Mouse (Mus musculus): ENCODE results near the gene Slc22a13. TPM values are rescaled to one million over a fixed set of nuclear protein-coding genes. Genes with fewer than 3 reads are reported as not detected.

The Slc22a13 gene
- polyA plus RNA-seq, 1 experiment from 2014 or later, result not detected

- no peak for ATAC-seq
- H3K9me3 ChIP-seq (replicated peaks), result no peaks in the 10 kb centered on the region
- H3K27me3 ChIP-seq, result no peaks in the 10 kb centered on the region
- no peak overlapping the region for H3K4me3 ChIP-seq
- H3K4me1 ChIP-seq, result no peaks in the 10 kb centered on the region
- H3K9ac ChIP-seq, result no peak overlapping the region
- 33% methylated on average over 5 of the region's 5 CpGs for WGBS
- no peaks in the 10 kb centered on the region for H3K36me3 ChIP-seq (ENCODE audit: poor library complexity, severe bottlenecking)
- no peak overlapping the region for H3K27ac ChIP-seq
- H3K4me2 ChIP-seq, result no peak overlapping the region
Observed at GRCm38 (mm10) chr9:119149601-119150000, 59.3 kb downstream of the Slc22a13 start.

GRCm38 (mm10) chr9:119146098-119146770, 62.7 kb downstream of the Slc22a13 start:
- Histone ChIP-seq H3K4me1 (no peaks in the 10 kb centered on the region), H3K27me3 (no peaks in the 10 kb centered on the region), H3K4me3 (no peak overlapping the region), H3K9me3 (replicated peaks) (no peaks in the 10 kb centered on the region), H3K36me3 (ENCODE audit: poor library complexity, severe bottlenecking) (no peaks in the 10 kb centered on the region), H3K9ac (no peak overlapping the region), H3K4me2 (no peak overlapping the region), H3K27ac (no peak overlapping the region)
- ATAC-seq, result no peak
- WGBS, result 80% methylated on average over 13 of the region's 13 CpGs

GRCm38 (mm10) chr9:119145638-119146037, 63.3 kb downstream of the Slc22a13 start:
- Histone ChIP-seq H3K4me3 (no peak overlapping the region), H3K9me3 (replicated peaks) (no peaks in the 10 kb centered on the region), H3K4me1 (no peaks in the 10 kb centered on the region), H3K4me2 (no peak overlapping the region), H3K27me3 (no peaks in the 10 kb centered on the region), H3K9ac (no peak overlapping the region), H3K27ac (no peak overlapping the region), H3K36me3 (ENCODE audit: poor library complexity, severe bottlenecking) (no peaks in the 10 kb centered on the region)
- WGBS, result 55% methylated on average over 6 of the region's 6 CpGs
- ATAC-seq, result no peak

GRCm38 (mm10) chr9:119145137-119145536, 63.8 kb downstream of the Slc22a13 start:
- Histone ChIP-seq H3K4me1 (no peaks in the 10 kb centered on the region), H3K9me3 (replicated peaks) (no peaks in the 10 kb centered on the region), H3K4me3 (no peak overlapping the region), H3K36me3 (ENCODE audit: poor library complexity, severe bottlenecking) (no peaks in the 10 kb centered on the region), H3K27me3 (no peaks in the 10 kb centered on the region), H3K9ac (no peak overlapping the region), H3K27ac (no peak overlapping the region), H3K4me2 (no peak overlapping the region)
- ATAC-seq, result no peak
- WGBS, result 49% methylated on average over 9 of the region's 10 CpGs

- no peak overlapping the region for H3K27ac ChIP-seq
- H3K4me1 ChIP-seq, result no peaks in the 10 kb centered on the region
- H3K9me3 ChIP-seq (replicated peaks), result no peaks in the 10 kb centered on the region
- no peak overlapping the region for H3K4me3 ChIP-seq
- H3K4me2 ChIP-seq, result no peak overlapping the region
- no peaks in the 10 kb centered on the region for H3K27me3 ChIP-seq
- no peaks in the 10 kb centered on the region for H3K36me3 ChIP-seq (ENCODE audit: poor library complexity, severe bottlenecking)
- WGBS, result 80% methylated on average over 8 of the region's 8 CpGs
- H3K9ac ChIP-seq, result no peak overlapping the region
- no peak for ATAC-seq
Observed at GRCm38 (mm10) chr9:119144696-119145095, 64.2 kb downstream of the Slc22a13 start.

GRCm38 (mm10) chr9:119143372-119143771, 65.5 kb downstream of the Slc22a13 start:
- Histone ChIP-seq H3K4me3 (no peak overlapping the region), H3K9ac (no peak overlapping the region), H3K9me3 (replicated peaks) (no peaks in the 10 kb centered on the region), H3K36me3 (ENCODE audit: poor library complexity, severe bottlenecking) (no peaks in the 10 kb centered on the region), H3K4me1 (no peaks in the 10 kb centered on the region), H3K27ac (no peak overlapping the region), H3K27me3 (no peaks in the 10 kb centered on the region), H3K4me2 (no peak overlapping the region)
- WGBS, result 74% methylated on average over 9 of the region's 9 CpGs
- ATAC-seq, result no peak

Other genes starting within 250 kb of the Slc22a13 start
- 3.9 and 4.3 TPM in 2 replicates for gene Vill, start 156.3 kb downstream of the Slc22a13 start, polyA plus RNA-seq (2015; fragmentation: Nextera tagmentation; extraction: Ambion mirVana)
- gene Plcd1, start 115.6 kb downstream of the Slc22a13 start, polyA plus RNA-seq (2015; fragmentation: Nextera tagmentation; extraction: Ambion mirVana), result 8.4 and 12.2 TPM in 2 replicates
- 0.57 and 0.86 TPM in 2 replicates for gene Dlec1, start 106.6 kb downstream of the Slc22a13 start, polyA plus RNA-seq (2015; fragmentation: Nextera tagmentation; extraction: Ambion mirVana)
- 1.1 and 1.3 TPM in 2 replicates for gene Acaa1b, start 52.0 kb downstream of the Slc22a13 start, polyA plus RNA-seq (2015; fragmentation: Nextera tagmentation; extraction: Ambion mirVana)
- gene Gm47289, start 49.9 kb downstream of the Slc22a13 start, polyA plus RNA-seq (2015; fragmentation: Nextera tagmentation; extraction: Ambion mirVana), result not detected in 2 replicates
- gene Oxsr1, start 113.3 kb upstream of the Slc22a13 start, polyA plus RNA-seq (2015; fragmentation: Nextera tagmentation; extraction: Ambion mirVana), result 12.9 and 13.0 TPM in 2 replicates
- 82.8 and 97.0 TPM in 2 replicates for gene Acaa1a, start 130.6 kb upstream of the Slc22a13 start, polyA plus RNA-seq (2015; fragmentation: Nextera tagmentation; extraction: Ambion mirVana)
- gene Myd88, start 132.3 kb upstream of the Slc22a13 start, polyA plus RNA-seq (2015; fragmentation: Nextera tagmentation; extraction: Ambion mirVana), result 3.8 and 5.4 TPM in 2 replicates
- gene Xylb, start 148.3 kb upstream of the Slc22a13 start, polyA plus RNA-seq (2015; fragmentation: Nextera tagmentation; extraction: Ambion mirVana), result 5.7 and 6.2 TPM in 2 replicates
- gene Slc22a14, start 156.5 kb upstream of the Slc22a13 start, polyA plus RNA-seq (2015; fragmentation: Nextera tagmentation; extraction: Ambion mirVana), result not detected in 2 replicates
- 48.1 and 54.7 TPM in 2 replicates for gene Acvr2b, start 193.0 kb upstream of the Slc22a13 start, polyA plus RNA-seq (2015; fragmentation: Nextera tagmentation; extraction: Ambion mirVana)
- gene Exog, start 235.8 kb upstream of the Slc22a13 start, polyA plus RNA-seq (2015; fragmentation: Nextera tagmentation; extraction: Ambion mirVana), result 46.3 and 52.6 TPM in 2 replicates

All from forebrain, embryonic 13.5 days (tissue).